Mouse (Mus musculus) embryonic facial prominence, embryonic 10.5 days (tissue): Measurements from ENCODE around the gene Olfr1347. TPM values are rescaled to one million over a fixed set of nuclear protein-coding genes. Genes with fewer than 3 reads are reported as not detected.

Experiments used
- DNase-seq: peaks from one replicate; pipeline ENCODE4 v3.0.0-alpha.2; 2017; ENCODE audit warnings: low spot score
- H3K27ac ChIP-seq: fragments of 300-500 bp; sonication (generic); replicated peaks from 2 replicates; pipeline ENCODE4 v1.5.1; 2016; ENCODE audit warnings: mild to moderate bottlenecking
- H3K27me3 ChIP-seq: fragments of 300-500 bp; sonication (generic); replicated peaks from 2 replicates; pipeline ENCODE4 v1.6.1; 2016; ENCODE audit warnings: low read depth, mild to moderate bottlenecking; ENCODE audit not compliant: poor library complexity, severe bottlenecking
- H3K36me3 ChIP-seq: fragments of 300-500 bp; sonication (generic); replicated peaks from 2 replicates; pipeline ENCODE4 v1.6.1; 2016; ENCODE audit warnings: mild to moderate bottlenecking, moderate library complexity
- H3K4me1 ChIP-seq: fragments of 300-500 bp; sonication (generic); 2 replicates; pipeline ENCODE4 v1.6.1; 2016
- H3K4me3 ChIP-seq: fragments of 300-500 bp; sonication (generic); 2 replicates; pipeline ENCODE4 v1.5.1; 2016; ENCODE audit warnings: mild to moderate bottlenecking, moderate library complexity
- H3K9me3 ChIP-seq: fragments of 300-500 bp; sonication (generic); 2 replicates; pipeline ENCODE4 v1.6.1; 2016; ENCODE audit warnings: mild to moderate bottlenecking
- WGBS: fragments of 180-500 bp; shearing (Covaris S2); methylation state at CpG from one replicate; pipeline ENCODE4 v1.1.7; 2016; 5-methylcytosine and 5-hydroxymethylcytosine counted together
- polyA plus RNA-seq: library from polyadenylated mRNA; unstranded; fragments of >200 nt; fragmentation: Nextera tagmentation; extraction: Ambion mirVana; gene quantifications from 2 replicates; pipeline ENCODE4 v1.2.1, GENCODE M21; 2016

The Olfr1347 gene
- polyA plus RNA-seq, 1 experiment from 2014 or later = not detected

GRCm38 (mm10) chr7:6438388-6438787 lies 61.2 kb downstream of the Olfr1347 start, which contains the start of gene Olfr1344:
TSS of gene Olfr1344 (plus strand) at chr7:6438688.
- Histone ChIP-seq H3K27ac (no peak within 1 kb of the TSS), H3K4me1 (peaks cover 8% of the 10 kb centered on the region), H3K27me3 (no peaks in the 10 kb centered on the region), H3K4me3 (no peak within 1 kb of the TSS), H3K9me3 (peaks cover 10% of the 10 kb centered on the region), H3K36me3 (no peaks in the 10 kb centered on the region)
- 79% methylated on average over 3 of the region's 3 CpGs for WGBS
- DNase-seq = no peak

Other genes with a start within 250 kb of the Olfr1347 start
- not detected in 2 replicates for gene Epp13, start 247.0 kb downstream of the Olfr1347 start, polyA plus RNA-seq
- 6.0 and 6.6 TPM in 2 replicates for gene Zfp667, start 213.2 kb downstream of the Olfr1347 start, polyA plus RNA-seq
- gene Zfp583, start 168.5 kb downstream of the Olfr1347 start, polyA plus RNA-seq = 7.1 and 7.6 TPM in 2 replicates
- 2.3 and 3.1 TPM in 2 replicates for gene Gm3854, start 156.0 kb downstream of the Olfr1347 start, polyA plus RNA-seq
- 0.88 and 1.3 TPM in 2 replicates for gene Zfp78, start 136.5 kb downstream of the Olfr1347 start, polyA plus RNA-seq
- 9.5 and 10.8 TPM in 2 replicates for gene Zfp28, start 116.5 kb downstream of the Olfr1347 start, polyA plus RNA-seq
- gene Smim17, start 101.0 kb downstream of the Olfr1347 start, polyA plus RNA-seq = 0.40 and 0.42 TPM in 2 replicates
- not detected in 2 replicates for gene Gm20715, start 89.5 kb downstream of the Olfr1347 start, polyA plus RNA-seq
- gene Olfr1344, start 61.1 kb downstream of the Olfr1347 start, polyA plus RNA-seq = not detected in 2 replicates
- gene Olfr1336, start 43.6 kb downstream of the Olfr1347 start, polyA plus RNA-seq = not detected in 2 replicates
- gene Olfr1346, start 32.7 kb downstream of the Olfr1347 start, polyA plus RNA-seq = not detected in 2 replicates
- not detected in 2 replicates for gene Olfr5, start 12.8 kb downstream of the Olfr1347 start, polyA plus RNA-seq
- not detected in 2 replicates for gene Olfr1348, start 9.0 kb upstream of the Olfr1347 start, polyA plus RNA-seq
- gene Olfr1349, start 23.2 kb upstream of the Olfr1347 start, polyA plus RNA-seq = not detected in 2 replicates
- gene Olfr1350, start 65.1 kb upstream of the Olfr1347 start, polyA plus RNA-seq = not detected in 2 replicates
- 1.7 and 2.3 TPM in 2 replicates for gene Zim1, start 196.7 kb upstream of the Olfr1347 start, polyA plus RNA-seq
- gene Peg3, start 230.7 kb upstream of the Olfr1347 start, polyA plus RNA-seq = 218 and 249 TPM in 2 replicates
- gene Usp29, start 230.8 kb upstream of the Olfr1347 start, polyA plus RNA-seq = 15.9 and 17.6 TPM in 2 replicates